ENCODE assay signal across 7 mouse cellular contexts in the genomic region with DNA sequence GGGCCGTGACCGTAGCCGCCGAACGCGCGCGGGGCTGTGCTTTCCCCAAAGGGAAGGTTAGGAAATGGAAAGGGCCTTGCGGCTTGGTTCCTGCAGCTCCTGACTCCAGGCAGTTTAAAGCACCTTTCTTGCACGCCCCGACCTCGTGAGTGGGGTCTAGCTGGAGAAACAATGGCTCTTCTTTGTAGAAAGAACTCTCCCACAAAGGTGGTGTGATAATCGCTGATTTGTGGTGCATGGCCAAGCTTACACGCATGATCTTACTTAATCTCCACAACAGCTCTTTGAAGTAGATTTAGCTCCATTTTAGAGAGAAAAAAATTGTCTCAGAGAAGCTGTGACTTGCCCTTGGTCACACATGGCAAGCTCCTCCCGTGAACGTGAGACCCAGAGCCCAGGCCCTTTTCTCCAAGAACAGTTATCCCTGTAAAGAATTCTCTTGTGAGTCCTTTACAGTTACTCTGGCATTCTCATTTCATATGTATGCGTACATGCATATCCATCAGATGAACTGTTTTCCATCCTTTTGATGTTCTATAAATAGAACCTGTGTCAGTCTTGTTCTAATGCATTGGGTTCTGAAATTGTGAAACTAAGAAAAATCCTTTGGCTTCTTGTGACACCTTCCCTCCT. TPM values are rescaled to one million over a fixed set of nuclear protein-coding genes. Genes with fewer than 3 reads are reported as not detected.
DNase-seq lines count a peak whose midpoint lies in the region; ATAC-seq and TF ChIP-seq lines count a peak whose summit lies in the region.

No protein-coding gene starts in this region.

- DNase-seq in lung, postnatal 0 days (ENCODE audit: low spot score) = peak; percentile 33
- DNase-seq in lung, postnatal 10 days = no peak
- no peak for DNase-seq in limb, embryonic 10.5 days (ENCODE audit: low spot score)
- no peak for DNase-seq in layer of hippocampus, adult 11-12 months (ENCODE audit: low spot score)
- no peak for DNase-seq in urinary bladder, postnatal 25 days (ENCODE audit: low spot score)

- no peak for TF ChIP-seq CTCF in lung, postnatal 0 days (IDR thresholded peaks at IDR 0.05)

- no peak for TF ChIP-seq EP300 in lung, postnatal 0 days (IDR thresholded peaks at IDR 0.05)

- WGBS in lung, postnatal 0 days = 4% methylated on average over 17 of the region's 17 CpGs
- 1% methylated on average over 17 of the region's 17 CpGs for WGBS in embryonic facial prominence, embryonic 15.5 days
- 4% methylated on average over 17 of the region's 17 CpGs for WGBS in limb, embryonic 10.5 days
- 2% methylated on average over 17 of the region's 17 CpGs for WGBS in stomach, embryonic 14.5 days

- H3K27me3 ChIP-seq in lung, postnatal 0 days (replicated peaks; ENCODE audit: insufficient read depth, low read length) = no peaks in the 10 kb centered on the region
- no peaks in the 10 kb centered on the region for H3K27me3 ChIP-seq in embryonic facial prominence, embryonic 15.5 days
- no peaks in the 10 kb centered on the region for H3K27me3 ChIP-seq in limb, embryonic 10.5 days (ENCODE audit: low read depth, poor library complexity, severe bottlenecking)
- no peaks in the 10 kb centered on the region for H3K27me3 ChIP-seq in stomach, embryonic 14.5 days (ENCODE audit: control insufficient read depth, insufficient read depth, low read length)

- H3K4me1 ChIP-seq in lung, postnatal 0 days (ENCODE audit: insufficient read depth, low read depth, low read length) = peaks cover 12% of the 10 kb centered on the region; the same call in 1 of the 2 replicates
- peaks cover 17% of the 10 kb centered on the region for H3K4me1 ChIP-seq in embryonic facial prominence, embryonic 15.5 days
- H3K4me1 ChIP-seq in limb, embryonic 10.5 days = peaks cover 55% of the 10 kb centered on the region
- peaks cover 18% of the 10 kb centered on the region for H3K4me1 ChIP-seq in stomach, embryonic 14.5 days (ENCODE audit: control insufficient read depth, insufficient read depth, low read length)

- peak overlapping the region; percentile 92 for H3K4me3 ChIP-seq in lung, postnatal 0 days (ENCODE audit: low read depth, low read length)
- H3K4me3 ChIP-seq in embryonic facial prominence, embryonic 15.5 days (replicated peaks) = peak overlapping the region; percentile 86
- peak overlapping the region; percentile 100 for H3K4me3 ChIP-seq in limb, embryonic 10.5 days
- peak overlapping the region; percentile 92 for H3K4me3 ChIP-seq in stomach, embryonic 14.5 days (ENCODE audit: low read depth, low read length)

- H3K36me3 ChIP-seq in lung, postnatal 0 days (ENCODE audit: insufficient read depth, low read length) = no peaks in the 10 kb centered on the region
- no peaks in the 10 kb centered on the region for H3K36me3 ChIP-seq in embryonic facial prominence, embryonic 15.5 days
- no peaks in the 10 kb centered on the region for H3K36me3 ChIP-seq in limb, embryonic 10.5 days
- H3K36me3 ChIP-seq in stomach, embryonic 14.5 days (ENCODE audit: control insufficient read depth, insufficient read depth, low read length) = no peaks in the 10 kb centered on the region

- no peak overlapping the region for H3K27ac ChIP-seq in lung, postnatal 0 days (ENCODE audit: low read length)
- peak overlapping the region; percentile 49; the same call in 1 of the 2 replicates for H3K27ac ChIP-seq in embryonic facial prominence, embryonic 15.5 days (replicated peaks)
- H3K27ac ChIP-seq in limb, embryonic 10.5 days = peak overlapping the region; percentile 99
- H3K27ac ChIP-seq in stomach, embryonic 14.5 days (ENCODE audit: low read length) = no peak overlapping the region; the same call in 1 of the 2 replicates

- H3K9me3 ChIP-seq in lung, postnatal 0 days (ENCODE audit: low read length) = no peaks in the 10 kb centered on the region
- no peaks in the 10 kb centered on the region for H3K9me3 ChIP-seq in embryonic facial prominence, embryonic 15.5 days (replicated peaks)
- no peaks in the 10 kb centered on the region for H3K9me3 ChIP-seq in limb, embryonic 10.5 days (replicated peaks)
- H3K9me3 ChIP-seq in stomach, embryonic 14.5 days (ENCODE audit: control insufficient read depth, low read depth, low read length) = no peaks in the 10 kb centered on the region

- peak overlapping the region; percentile 89 for H3K4me2 ChIP-seq in lung, postnatal 0 days (replicated peaks; ENCODE audit: low read depth, low read length)
- H3K4me2 ChIP-seq in embryonic facial prominence, embryonic 15.5 days (replicated peaks) = peak overlapping the region; percentile 68
- H3K4me2 ChIP-seq in stomach, embryonic 14.5 days (replicated peaks; ENCODE audit: low read depth, low read length) = peak overlapping the region; percentile 50

- H3K9ac ChIP-seq in lung, postnatal 0 days (replicated peaks; ENCODE audit: low read depth) = peak overlapping the region; percentile 84
- peak overlapping the region; percentile 58 for H3K9ac ChIP-seq in embryonic facial prominence, embryonic 15.5 days
- H3K9ac ChIP-seq in stomach, embryonic 14.5 days (replicated peaks; ENCODE audit: low read depth, low read length) = peak overlapping the region; percentile 95

- no peak; the same call in 1 of the 2 replicates for ATAC-seq in lung, postnatal 0 days
- ATAC-seq in embryonic facial prominence, embryonic 15.5 days (ENCODE audit: insufficient number of reproducible peaks, low FRiP score, low TSS enrichment, low read depth) = no peak; the same call in 1 of the 2 replicates
- ATAC-seq in stomach, embryonic 14.5 days (ENCODE audit: insufficient number of reproducible peaks, insufficient read depth, low FRiP score, low read depth) = no peak

RNA-seq across cellular contexts. Expression of a gene that starts 0.5 kb away (rescaled TPM):
- 20.1 and 23.0 TPM in 2 replicates for polyA plus RNA-seq in lung, postnatal 0 days (2015; fragmentation: Nextera tagmentation; extraction: Ambion mirVana)
- polyA plus RNA-seq in embryonic facial prominence, embryonic 15.5 days (2015; fragmentation: Nextera tagmentation; extraction: Ambion mirVana) = 46.7 and 48.4 TPM in 2 replicates
- 74.8 and 92.5 TPM in 2 replicates for polyA plus RNA-seq in limb, embryonic 10.5 days (2016; fragmentation: Nextera tagmentation; extraction: Ambion mirVana)
- polyA plus RNA-seq in stomach, embryonic 14.5 days (2014; fragmentation: Nextera tagmentation; extraction: Ambion mirVana) = 75.7 and 84.5 TPM in 2 replicates

Comparison
In these comparisons a context has a peak if more than half of its experiments do, and no peak if none do; other contexts are left out.
1. H3K27ac ChIP-seq: peak in embryonic facial prominence, embryonic 15.5 days (single experiment) and limb, embryonic 10.5 days (single experiment); none in lung, postnatal 0 days (single experiment) and stomach, embryonic 14.5 days (single experiment).
2. Peak in every context shown above with its lines, with median percentiles within 50 percentile points of each other: H3K4me2 ChIP-seq, H3K4me3 ChIP-seq and H3K9ac ChIP-seq.